Mouse (Mus musculus) left cerebral cortex, postnatal 4 days (tissue): ENCODE results near the gene Fryl. TPM values are rescaled to one million over a fixed set of nuclear protein-coding genes. Genes with fewer than 3 reads are reported as not detected.
"Not testable (repeated sequence)": the region's sequence is repeated elsewhere in the genome, so short reads cannot be mapped to it uniquely, and the experiment has no call there.

ENCODE experiments used
- DNase-seq: peaks from one replicate; pipeline ENCODE4 v3.0.0-alpha.2; 2022
- intact Hi-C: fragments of 180-260 bp; cut with DNase I; formaldehyde crosslinking; loops from one replicate; pipeline ENCODE4 v1.15.1; 2025
- total RNA-seq, 2 experiments: library from RNA; stranded (reverse); gene quantifications; 2 replicates each; pipeline ENCODE4 v1.2.3; 2021

The Fryl gene
- total RNA-seq, 2 experiments from 2014 or later: 69.6 to 81.4 TPM

- DNase-seq: no peak
- intact Hi-C loops: no loop called here
Measured at GRCm38 (mm10) chr5:73044055-73044454, 212.4 kb downstream of the Fryl start.

GRCm38 (mm10) chr5:73032481-73032880 is 223.9 kb downstream of the Fryl start:
- DNase-seq: no peak
- intact Hi-C loops: no loop called here

DNA sequence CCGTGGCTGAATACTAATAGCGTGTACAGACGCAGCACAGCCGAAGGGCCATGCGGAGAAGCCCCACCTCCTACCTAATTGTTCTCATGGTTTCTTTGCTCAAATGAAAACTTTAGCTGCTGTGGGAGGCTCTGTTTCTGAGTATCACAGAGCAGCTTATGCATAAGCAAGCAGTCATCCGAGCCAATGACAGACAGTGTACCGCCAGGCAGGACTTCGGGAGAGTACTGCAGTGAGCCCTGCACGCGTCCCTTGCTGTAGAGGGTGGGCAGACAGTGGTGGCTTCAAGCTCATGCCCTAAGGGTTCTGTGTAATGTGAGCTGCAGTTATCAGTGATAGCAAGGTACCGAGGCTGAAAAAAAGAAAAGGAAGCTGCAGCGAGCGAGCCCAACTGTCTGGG is 227.8 kb downstream of the Fryl start:
- DNase-seq: no peak
- intact Hi-C loops: no loop called here

GRCm38 (mm10) chr5:73023801-73024200 is 232.6 kb downstream of the Fryl start:
- intact Hi-C loops: no loop called here
- DNase-seq: no peak

GRCm38 (mm10) chr5:73014745-73015144 is 241.7 kb downstream of the Fryl start:
- no peak for DNase-seq
- intact Hi-C loops: no loop called here

GRCm38 (mm10) chr5:73013611-73014287 is 242.7 kb downstream of the Fryl start:
- intact Hi-C loops, DNase-seq: not testable (repeated sequence)

DNA sequence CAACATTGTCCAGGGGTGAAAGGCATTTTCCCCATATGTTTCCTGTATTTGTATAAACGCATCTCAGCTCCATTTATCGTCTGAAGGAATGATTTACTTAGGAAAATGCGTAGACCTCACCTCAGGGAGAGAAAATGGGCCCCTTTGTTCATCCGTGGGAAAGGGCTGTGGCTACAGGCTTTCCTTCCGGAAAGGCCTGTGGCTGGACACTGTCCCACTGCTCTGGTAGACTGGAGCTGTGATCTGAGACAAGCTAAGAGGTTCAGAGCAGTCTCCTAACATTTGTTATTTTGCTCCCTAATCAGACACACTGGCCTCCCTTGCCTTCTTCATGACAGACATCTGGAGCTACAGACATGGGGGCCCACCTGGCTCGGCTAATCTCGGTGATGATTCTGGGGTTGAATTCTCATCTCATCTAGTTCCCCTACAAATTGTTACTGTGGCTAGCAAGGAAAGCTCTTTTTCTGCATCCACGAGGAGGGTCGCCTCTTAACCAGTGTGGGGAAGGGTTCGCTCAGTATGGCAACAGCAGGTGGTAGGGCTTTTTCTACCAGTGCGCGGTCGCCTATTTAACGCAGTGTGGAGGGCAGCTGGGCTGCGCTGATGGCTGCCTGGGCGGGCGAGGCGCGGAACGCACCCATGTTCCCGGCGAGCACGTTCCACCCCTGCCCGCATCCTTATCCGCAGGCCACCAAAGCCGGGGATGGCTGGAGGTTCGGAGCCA is 243.4 kb downstream of the Fryl start:
- DNase-seq, intact Hi-C loops: not testable (repeated sequence)

DNA sequence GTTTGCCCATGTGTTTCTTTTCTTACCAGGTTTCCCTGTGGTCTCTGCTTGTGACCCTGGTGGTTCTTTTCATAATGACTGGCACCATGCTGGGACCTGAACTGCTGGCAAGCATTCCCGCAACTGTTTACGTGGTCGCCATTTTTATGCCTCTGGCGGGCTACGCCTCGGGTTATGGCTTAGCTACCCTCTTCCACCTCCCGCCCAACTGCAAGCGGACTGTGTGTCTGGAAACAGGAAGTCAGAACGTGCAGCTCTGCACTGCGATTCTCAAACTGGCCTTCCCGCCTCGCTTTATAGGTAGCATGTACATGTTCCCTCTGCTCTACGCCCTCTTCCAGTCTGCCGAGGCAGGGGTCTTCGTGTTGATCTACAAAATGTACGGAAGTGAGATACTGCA is 244.6 kb downstream of the Fryl start:
- DNase-seq, intact Hi-C loops: not testable (repeated sequence)

DNA sequence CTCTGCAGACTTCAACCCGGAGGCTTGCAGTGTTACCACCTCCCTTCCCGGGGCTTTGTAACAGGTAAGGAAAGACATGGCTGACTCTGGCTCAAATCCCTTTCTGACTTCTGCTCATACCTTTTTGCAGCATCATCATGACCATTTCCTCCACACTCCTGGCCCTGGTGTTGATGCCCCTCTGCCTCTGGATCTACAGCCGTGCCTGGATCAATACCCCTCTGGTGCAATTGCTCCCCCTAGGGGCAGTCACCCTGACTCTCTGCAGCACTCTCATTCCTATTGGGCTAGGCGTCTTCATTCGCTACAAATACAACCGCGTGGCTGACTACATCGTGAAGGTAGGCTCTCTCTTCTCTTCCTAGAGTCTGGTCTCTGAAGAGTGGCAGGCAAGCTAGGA is 248.2 kb downstream of the Fryl start:
- intact Hi-C loops, DNase-seq: not testable (repeated sequence)

GRCm38 (mm10) chr5:73007582-73007959 is 248.8 kb downstream of the Fryl start:
- intact Hi-C loops: no loop called here
- DNase-seq: no peak

DNA sequence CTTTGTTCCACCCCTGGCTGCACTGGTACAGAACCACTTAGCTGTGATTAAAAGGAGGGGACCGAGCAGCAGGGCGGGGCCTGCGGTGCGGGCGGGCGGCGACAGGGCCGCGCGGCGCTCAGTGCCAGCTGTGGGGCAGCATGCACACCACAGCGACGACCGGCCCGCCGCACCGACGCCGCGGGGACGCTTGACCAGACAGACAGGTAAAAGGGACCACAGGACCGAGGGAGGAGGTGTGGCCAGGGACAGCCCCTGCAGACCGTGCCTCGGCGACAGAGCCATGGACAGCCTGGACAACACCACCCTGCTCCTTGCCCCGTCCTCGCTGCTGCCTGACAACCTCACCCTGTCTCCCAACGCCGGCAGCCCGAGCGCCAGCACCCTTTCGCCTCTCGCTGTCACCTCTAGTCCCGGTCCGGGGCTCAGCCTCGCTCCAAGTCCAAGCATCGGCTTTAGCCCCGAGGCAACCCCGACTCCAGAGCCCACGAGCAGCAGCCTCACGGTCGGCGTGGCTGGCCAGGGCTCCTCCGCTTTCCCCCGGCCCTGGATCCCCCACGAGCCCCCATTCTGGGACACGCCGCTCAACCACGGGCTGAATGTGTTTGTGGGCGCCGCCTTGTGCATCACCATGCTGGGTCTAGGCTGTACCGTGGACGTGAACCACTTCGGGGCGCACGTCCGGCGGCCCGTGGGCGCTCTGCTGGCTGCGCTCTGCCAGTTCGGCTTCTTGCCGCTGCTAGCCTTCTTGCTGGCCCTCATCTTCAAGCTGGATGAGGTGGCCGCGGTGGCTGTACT is 249.4 kb downstream of the Fryl start, which contains the start of gene Slc10a4:
Gene Slc10a4 (plus strand): TSS at position 100 of the 798 bp plus-strand sequence.
- intact Hi-C loops: no loop called here
- DNase-seq: peak; percentile 18

- no peak for DNase-seq
- intact Hi-C loops: loop anchor here (5.0 kb wide), 1 partner anchor 412 kb away; no protein-coding TSS in a partner anchor
Measured at GRCm38 (mm10) chr5:73004046-73004445, 252.4 kb downstream of the Fryl start.

GRCm38 (mm10) chr5:72998546-72998945 is 257.9 kb downstream of the Fryl start:
- DNase-seq, intact Hi-C loops: not testable (repeated sequence)

- intact Hi-C loops: no loop called here
Measured at GRCm38 (mm10) chr5:72995379-72995778, 261.0 kb downstream of the Fryl start.

DNA sequence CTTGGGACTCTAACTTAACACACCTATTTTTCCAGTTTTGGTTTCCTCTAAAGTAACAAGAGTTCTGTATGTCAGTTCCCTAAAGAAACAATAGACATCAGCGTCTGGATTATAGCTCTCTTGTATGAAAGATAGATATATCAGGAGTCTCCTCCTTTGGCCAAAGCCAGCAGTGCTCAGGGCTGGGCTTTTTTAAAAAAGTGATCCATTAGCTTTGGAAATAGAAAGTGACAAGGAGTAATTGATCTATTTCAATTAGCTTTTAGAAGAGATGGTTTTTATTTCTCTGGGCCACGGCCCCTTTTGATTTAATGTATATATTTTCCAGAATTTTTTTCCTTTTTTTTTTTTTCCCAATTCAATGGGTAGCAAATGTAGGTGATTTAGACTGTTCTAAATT is 261.5 kb downstream of the Fryl start:
- intact Hi-C loops: no loop called here
- no peak for DNase-seq

More at GRCm38 (mm10) chr5:72995379-72995778, 261.0 kb downstream of the Fryl start:
- no peak for DNase-seq

- DNase-seq: no peak
- intact Hi-C loops: no loop called here
Measured at GRCm38 (mm10) chr5:72994424-72994823, 262.0 kb downstream of the Fryl start.

- no peak for DNase-seq
- intact Hi-C loops: no loop called here
Measured at GRCm38 (mm10) chr5:72992474-72992873, 263.9 kb downstream of the Fryl start.

- DNase-seq: no peak
- intact Hi-C loops: loop anchor here (5.0 kb wide), 1 partner anchor 73 kb away; no protein-coding TSS in a partner anchor
Measured at GRCm38 (mm10) chr5:72989756-72990155, 266.7 kb downstream of the Fryl start.

DNA sequence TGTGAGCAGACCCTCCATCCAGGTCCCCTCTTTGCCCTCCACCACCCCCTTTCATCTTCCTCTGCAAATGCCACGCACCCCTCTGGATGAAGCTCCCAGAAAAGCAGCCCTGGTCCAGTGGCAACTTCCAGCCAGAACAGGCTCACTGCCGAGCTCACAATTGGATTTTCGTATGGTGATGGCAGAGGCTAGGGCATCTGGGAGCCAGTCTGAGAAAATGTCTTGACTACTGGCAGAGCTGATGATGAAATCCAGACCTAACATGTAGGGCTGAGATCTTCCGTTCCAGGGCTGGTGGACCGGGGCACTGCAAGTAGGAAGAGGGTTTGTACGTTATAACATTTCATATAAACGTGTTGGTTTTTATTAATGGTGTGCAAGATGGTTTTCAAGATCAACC is 268.6 kb downstream of the Fryl start:
- no peak for DNase-seq
- intact Hi-C loops: loop anchor here (5.0 kb wide), 1 partner anchor 75 kb away; no protein-coding TSS in a partner anchor

DNA sequence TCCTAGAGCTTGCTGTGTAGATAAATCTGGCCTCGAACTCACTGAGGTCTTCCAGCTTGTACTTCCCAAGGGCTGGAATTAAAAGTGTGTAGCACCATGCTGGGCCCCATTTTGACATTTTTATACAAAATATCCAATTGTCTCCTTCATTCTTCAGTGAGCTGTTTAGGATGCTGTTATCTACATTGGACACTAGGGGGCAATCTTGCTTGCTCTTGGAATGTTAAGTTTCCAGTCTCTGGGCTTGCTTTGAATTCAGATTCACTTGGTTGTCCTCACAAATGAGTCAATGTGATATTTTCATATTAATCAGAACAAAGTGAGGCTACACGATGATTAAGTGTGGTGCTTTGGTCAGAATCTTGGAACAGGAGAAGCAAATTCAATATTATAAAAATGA is 272.3 kb downstream of the Fryl start:
- intact Hi-C loops: loop anchor here (5.0 kb wide), 2 partner anchors 88 to 403 kb away; no protein-coding TSS in a partner anchor
- DNase-seq: no peak

DNA sequence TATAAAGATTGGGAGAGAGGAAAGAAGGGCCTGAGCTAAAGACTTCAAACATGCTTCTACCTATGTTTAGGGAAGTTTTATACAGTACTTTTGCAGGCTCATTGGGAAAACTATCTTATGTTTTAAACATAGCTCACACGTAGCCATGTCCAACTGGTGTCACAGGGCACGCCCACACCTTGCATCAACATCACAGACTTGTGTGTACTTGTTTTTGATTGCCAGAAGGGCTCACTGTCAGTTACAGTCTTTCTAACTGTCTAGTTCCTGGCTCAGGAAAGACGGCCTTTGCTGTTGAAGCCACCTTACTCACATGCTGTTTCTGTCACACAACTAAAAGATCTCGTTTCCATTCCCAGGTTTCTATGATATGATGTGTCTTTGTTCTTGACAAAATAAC is 279.9 kb downstream of the Fryl start:
- intact Hi-C loops: no loop called here
- no peak for DNase-seq
